Comparison of ENCODE assay signal across 21 mouse cellular contexts in genomic region chr16:44188766-44189165, GRCm38 (mm10). TPM values are rescaled to one million over a fixed set of nuclear protein-coding genes. Genes with fewer than 3 reads are reported as not detected.
DNase-seq lines count a peak whose midpoint lies in the region; ATAC-seq and TF ChIP-seq lines count a peak whose summit lies in the region.
"Had no signal": no experiment of that assay in that cellular context is flagged by ENCODE, and none has a peak within 500 bp of the region (broad histone marks: within the 10 kb centered on the region; RNA-seq: fewer than 3 reads in every experiment).

No protein-coding gene starts in this region.

- no peak for ATAC-seq in liver, postnatal 0 days
- no peak for ATAC-seq in liver, embryonic 12.5 days

- no peak for DNase-seq in heart, adult 2 months
- no peak for DNase-seq in heart, adult 18-20 months
- DNase-seq in liver, postnatal 0 days: no peak
- DNase-seq in naive thymus-derived CD4-positive, alpha-beta T cell, adult 2 months (ENCODE audit: low read depth): peak; percentile 19
- no peak for DNase-seq in right cerebral cortex, adult 2 months (ENCODE audit: low spot score in 2 of 2)
- DNase-seq in adrenal gland, postnatal 10 days: no peak
- DNase-seq: adrenal gland, postnatal 36 days; cerebellum, adult 2 months; gastrocnemius, adult 2 months; heart, postnatal 36 days; kidney, adult 8-10 months; lung, postnatal 36 days; right cerebral cortex, postnatal 25 days; thymus, adult 18-20 months had no signal

- H3K4me3 ChIP-seq in heart, adult 2 months: no peak overlapping the region
- no peak overlapping the region for H3K4me3 ChIP-seq in liver, postnatal 0 days (ENCODE audit: low read depth, low read length)
- no peak overlapping the region for H3K4me3 ChIP-seq in liver, embryonic 12.5 days
- no peak overlapping the region for H3K4me3 ChIP-seq in E14TG2a.4 (replicated peaks; ENCODE audit: low read length)
- H3K4me3 ChIP-seq: embryonic facial prominence, embryonic 12.5 days; gastrocnemius, adult 2 months; hindbrain, embryonic 15.5 days; limb, embryonic 15.5 days; neural tube, embryonic 13.5 days had no signal

- no peak overlapping the region for H3K4me2 ChIP-seq in liver, postnatal 0 days (ENCODE audit: low read depth, low read length)
- H3K4me2 ChIP-seq in liver, embryonic 12.5 days: no peak overlapping the region
- H3K4me2 ChIP-seq: embryonic facial prominence, embryonic 12.5 days; heart, embryonic 11.5 days; hindbrain, embryonic 15.5 days; limb, embryonic 15.5 days; neural tube, embryonic 13.5 days had no signal

- peaks cover 4% of the 10 kb centered on the region; the same call in 1 of the 2 replicates for H3K36me3 ChIP-seq in heart, adult 2 months (ENCODE audit: control insufficient read depth, insufficient read depth, low read length)
- 0 out of 2 replicates have a peak, but pooled peaks cover 3% of the 10 kb centered on the region for H3K36me3 ChIP-seq in liver, postnatal 0 days (replicated peaks; ENCODE audit: insufficient read depth, low read length)
- H3K36me3 ChIP-seq in liver, embryonic 12.5 days: peaks cover 29% of the 10 kb centered on the region
- no peaks in the 10 kb centered on the region for H3K36me3 ChIP-seq in E14TG2a.4 (ENCODE audit: insufficient read depth, low read length)
- H3K36me3 ChIP-seq: hindbrain, embryonic 15.5 days had no signal

- TF ChIP-seq POLR2A in heart, adult 2 months (IDR thresholded peaks at IDR 0.05; ENCODE audit: insufficient read depth, low read depth, low read length): no peak

- H3K4me1 ChIP-seq in heart, adult 2 months (ENCODE audit: control insufficient read depth, insufficient read depth, low read length): peaks cover 2% of the 10 kb centered on the region; the same call in 1 of the 2 replicates
- H3K4me1 ChIP-seq in liver, postnatal 0 days (ENCODE audit: insufficient read depth): 0 out of 2 replicates have a peak, but pooled peaks cover 3% of the 10 kb centered on the region
- H3K4me1 ChIP-seq in liver, embryonic 12.5 days: peaks cover 10% of the 10 kb centered on the region
- peaks cover 4% of the 10 kb centered on the region; the same call in 1 of the 2 replicates for H3K4me1 ChIP-seq in E14TG2a.4 (replicated peaks; ENCODE audit: low read depth, low read length)
- H3K4me1 ChIP-seq: hindbrain, embryonic 15.5 days; neural tube, embryonic 13.5 days had no signal

- no peak overlapping the region for H3K27ac ChIP-seq in heart, adult 2 months
- H3K27ac ChIP-seq in liver, postnatal 0 days (ENCODE audit: low read depth): no peak overlapping the region
- H3K27ac ChIP-seq in liver, embryonic 12.5 days: no peak overlapping the region
- H3K27ac ChIP-seq: embryonic facial prominence, embryonic 12.5 days; hindbrain, embryonic 15.5 days; limb, embryonic 15.5 days; neural tube, embryonic 13.5 days had no signal

- no peaks in the 10 kb centered on the region for H3K27me3 ChIP-seq in heart, adult 2 months (ENCODE audit: control insufficient read depth, insufficient read depth, low read length)
- H3K27me3 ChIP-seq in liver, postnatal 0 days (ENCODE audit: insufficient read depth, low read length): no peaks in the 10 kb centered on the region
- H3K27me3 ChIP-seq in liver, embryonic 12.5 days (replicated peaks): no peaks in the 10 kb centered on the region
- H3K27me3 ChIP-seq in E14TG2a.4 (ENCODE audit: insufficient read depth, low read length): no peaks in the 10 kb centered on the region
- H3K27me3 ChIP-seq: embryonic facial prominence, embryonic 12.5 days; hindbrain, embryonic 15.5 days; limb, embryonic 15.5 days; neural tube, embryonic 13.5 days had no signal

- H3K9me3 ChIP-seq in liver, postnatal 0 days (ENCODE audit: low read length): peaks cover 2% of the 10 kb centered on the region; the same call in 1 of the 2 replicates
- H3K9me3 ChIP-seq in liver, embryonic 12.5 days (replicated peaks): peaks cover 4% of the 10 kb centered on the region; the same call in 1 of the 2 replicates
- peaks cover 8% of the 10 kb centered on the region for H3K9me3 ChIP-seq in E14TG2a.4 (ENCODE audit: low read length)
- H3K9me3 ChIP-seq: hindbrain, embryonic 15.5 days; limb, embryonic 15.5 days; neural tube, embryonic 13.5 days had no signal

- no peak for TF ChIP-seq EP300 in heart, adult 2 months (IDR thresholded peaks at IDR 0.05; ENCODE audit: insufficient read depth, low read depth, low read length)
- TF ChIP-seq EP300 in liver, postnatal 0 days (IDR thresholded peaks at IDR 0.05; ENCODE audit: low read depth): no peak

- 70% methylated on average over 3 of the region's 3 CpGs for WGBS in heart, adult 2 months
- 90% methylated on average over 3 of the region's 3 CpGs for WGBS in liver, postnatal 0 days (ENCODE audit: insufficient replicate concordance)
- 80% methylated on average over 3 of the region's 3 CpGs for WGBS in liver, embryonic 12.5 days (ENCODE audit: insufficient replicate concordance)

- no peak overlapping the region for H3K9ac ChIP-seq in heart, adult 2 months (ENCODE audit: low read depth, low read length)
- no peak overlapping the region for H3K9ac ChIP-seq in liver, postnatal 0 days (replicated peaks)
- H3K9ac ChIP-seq in liver, embryonic 12.5 days: no peak overlapping the region
- H3K9ac ChIP-seq: embryonic facial prominence, embryonic 12.5 days; hindbrain, embryonic 15.5 days; limb, embryonic 15.5 days; neural tube, embryonic 13.5 days had no signal

- 0 out of 2 replicates have a peak, but pooled peaks have one; percentile 8 for TF ChIP-seq CTCF in heart, adult 2 months (IDR thresholded peaks at IDR 0.05)
- peak; percentile 27; the same call in 1 of the 2 replicates for TF ChIP-seq CTCF in liver, postnatal 0 days (IDR thresholded peaks at IDR 0.05; ENCODE audit: low read depth)
- TF ChIP-seq CTCF in E14TG2a.4 (conservative IDR thresholded peaks at IDR 0.05; ENCODE audit: low read length): peak; percentile 43

- intact Hi-C loops in heart, adult 2 months (cut with DNase I): no loop called here

- peaks cover 7% of the 10 kb centered on the region; the same call in 1 of the 2 replicates for H3K79me2 ChIP-seq in heart, adult 2 months (replicated peaks; ENCODE audit: control insufficient read depth, insufficient read depth, low read length)

RNA-seq across cellular contexts. Expression of gene Usf3, which starts 15.7 kb away (rescaled TPM):
- 10 to 100 TPM; 16.5 to 21.2 TPM for total RNA-seq in heart, adult 2 months (2021)
- 5.9 and 8.1 TPM in 2 replicates for polyA plus RNA-seq in heart, adult 2 months (2012; rRNA removed)
- 10 to 100 TPM; 15.9 to 16.6 TPM for total RNA-seq in heart, adult 18-20 months (2021)
- 1.2 and 1.9 TPM in 2 replicates for polyA plus RNA-seq in liver, postnatal 0 days (2015; fragmentation: Nextera tagmentation; extraction: Ambion mirVana)
- 2.5 and 2.9 TPM in 2 replicates for polyA plus RNA-seq in liver, embryonic 12.5 days (2016; fragmentation: Nextera tagmentation; extraction: Ambion mirVana)
- 10 to 100 TPM; 19.7 to 24.1 TPM for total RNA-seq in adrenal gland, postnatal 10 days (2021)

RNA-seq across cellular contexts. Expression of gene Naa50, which starts 49.1 kb away (rescaled TPM):
- 10 to 100 TPM; 57.6 to 62.1 TPM for total RNA-seq in heart, adult 2 months (2021)
- 6.6 and 13.4 TPM in 2 replicates for polyA plus RNA-seq in heart, adult 2 months (2012; rRNA removed)
- 10 to 100 TPM; 54.6 to 55.7 TPM for total RNA-seq in heart, adult 18-20 months (2021)
- 39.7 and 46.5 TPM in 2 replicates for polyA plus RNA-seq in liver, postnatal 0 days (2015; fragmentation: Nextera tagmentation; extraction: Ambion mirVana)
- 129 and 132 TPM in 2 replicates for polyA plus RNA-seq in liver, embryonic 12.5 days (2016; fragmentation: Nextera tagmentation; extraction: Ambion mirVana)
- total RNA-seq in adrenal gland, postnatal 10 days (2021): 10 to 100 TPM; 82.8 to 85.7 TPM

RNA-seq across cellular contexts. Expression of gene Atp6v1a, which starts 49.3 kb away (rescaled TPM):
- 10 to 100 TPM; 24.2 to 25.3 TPM for total RNA-seq in heart, adult 2 months (2021)
- polyA plus RNA-seq in heart, adult 2 months (2012; rRNA removed): 8.3 and 19.2 TPM in 2 replicates
- 10 to 100 TPM; 24.7 to 27.8 TPM for total RNA-seq in heart, adult 18-20 months (2021)
- polyA plus RNA-seq in liver, postnatal 0 days (2015; fragmentation: Nextera tagmentation; extraction: Ambion mirVana): 21.1 and 22.6 TPM in 2 replicates
- 27.2 and 28.0 TPM in 2 replicates for polyA plus RNA-seq in liver, embryonic 12.5 days (2016; fragmentation: Nextera tagmentation; extraction: Ambion mirVana)
- 10 to 100 TPM; 91.4 to 92.3 TPM for total RNA-seq in adrenal gland, postnatal 10 days (2021)
